Mouse (Mus musculus) subcutaneous adipose tissue, adult 2 months (tissue): ENCODE results near the gene Ptbp3. TPM values are rescaled to one million over a fixed set of nuclear protein-coding genes. Genes with fewer than 3 reads are reported as not detected.

Experiments
- polyA plus RNA-seq: library from polyadenylated mRNA; depleted of rRNA; stranded (reverse); fragments of >200 nt; gene quantifications from 2 replicates; pipeline ENCODE4 v1.2.3, GENCODE M21; 2012; ENCODE audit warnings: low replicate concordance; rRNA removed

Ptbp3 gene
- 45.4 and 53.0 TPM in 2 replicates for polyA plus RNA-seq

GRCm38 (mm10) chr4:59549175-59549976 lies at the start of gene Ptbp3:
TSS of gene Ptbp3 (minus strand) at chr4:59549364.

GRCm38 (mm10) chr4:59581314-59582185 lies 32.4 kb upstream of the Ptbp3 start, which contains the start of gene Hsdl2:
TSS of gene Hsdl2 (plus strand) at chr4:59581563.

GRCm38 (mm10) chr4:59437990-59438854 lies 110.9 kb downstream of the Ptbp3 start, which contains the start of gene Susd1:
TSS of gene Susd1 (minus strand) at chr4:59438633.

Other genes starting within 250 kb of the Ptbp3 start
- gene Susd1, start 110.7 kb downstream of the Ptbp3 start, polyA plus RNA-seq = 11.2 and 17.4 TPM in 2 replicates
- 30.7 and 78.6 TPM in 2 replicates for gene Hsdl2, start 32.2 kb upstream of the Ptbp3 start, polyA plus RNA-seq
- gene E130308A19Rik, start 76.8 kb upstream of the Ptbp3 start, polyA plus RNA-seq = 5.4 and 8.3 TPM in 2 replicates